Mouse (Mus musculus) leukemia stem cell, adult 10-12 weeks (primary cell): ENCODE results near the gene Khnyn. TPM values are rescaled to one million over a fixed set of nuclear protein-coding genes. Genes with fewer than 3 reads are reported as not detected.

Experiments
- polyA plus RNA-seq: library from polyadenylated mRNA; stranded (reverse); fragments of >175 nt; gene quantifications from 2 replicates; pipeline ENCODE4 v1.2.3, GENCODE M21; 2012; ENCODE audit warnings: low replicate concordance

Gene Khnyn
- 8.0 and 11.3 TPM in 2 replicates for polyA plus RNA-seq

DNA sequence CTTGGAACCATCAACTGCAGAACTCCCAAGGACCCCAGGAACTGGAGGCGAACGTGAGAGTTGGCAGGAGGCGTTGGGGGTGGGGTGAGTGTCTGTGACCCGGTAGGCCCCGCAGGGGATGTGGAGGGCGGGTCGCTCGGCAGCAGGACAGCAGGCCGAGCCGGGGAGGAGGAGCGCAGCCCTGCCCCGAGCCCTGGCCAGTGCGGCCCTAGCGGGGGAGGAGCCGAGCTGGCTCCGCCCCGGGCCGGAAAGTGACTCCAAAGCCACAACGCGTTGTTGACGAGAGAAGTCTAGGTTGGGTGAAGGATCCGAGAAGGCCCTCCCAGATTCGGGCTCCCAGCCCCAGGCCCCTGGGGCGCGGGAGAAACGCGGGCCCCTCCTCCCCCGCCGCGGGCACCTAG lies at the start of gene Khnyn:
Gene Khnyn (plus strand): TSS at position 235 of the 401 bp plus-strand sequence.

DNA sequence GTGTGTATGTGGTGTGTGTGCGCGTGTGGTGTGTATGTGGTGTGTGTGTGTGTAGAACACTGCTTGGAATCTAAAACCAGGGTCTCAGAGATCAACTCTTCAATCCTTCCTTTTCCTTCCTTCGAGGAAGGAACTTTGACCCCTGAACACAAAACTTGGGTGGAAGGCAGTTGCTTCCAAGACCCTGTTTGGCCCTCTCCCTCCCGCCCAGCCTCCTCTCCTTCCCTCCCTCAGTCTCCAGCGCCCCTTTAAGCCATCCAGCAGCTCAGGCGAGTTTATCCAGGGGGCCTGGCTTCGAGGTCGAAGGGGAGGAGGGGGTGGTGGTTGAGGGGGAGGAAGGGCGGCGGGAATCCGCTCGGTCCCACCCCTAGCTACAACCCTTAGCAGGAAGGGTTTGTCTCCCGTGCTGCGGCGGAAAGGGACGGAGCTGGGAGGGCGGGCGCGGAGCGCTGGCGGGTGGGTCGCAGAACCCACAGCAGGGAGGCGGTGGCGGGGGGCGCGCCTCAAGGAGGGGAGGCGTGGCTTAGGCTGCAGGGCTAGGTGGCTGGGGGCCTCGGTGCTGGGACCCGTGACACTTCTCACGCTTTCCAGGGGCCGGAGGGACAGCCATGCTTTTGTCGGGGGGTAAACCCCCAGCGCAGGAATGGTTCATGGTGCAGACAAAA lies 31.0 kb upstream of the Khnyn start, which contains the start of gene Nynrin:
Gene Nynrin (plus strand): TSS at position 390 of the 665 bp plus-strand sequence.

DNA sequence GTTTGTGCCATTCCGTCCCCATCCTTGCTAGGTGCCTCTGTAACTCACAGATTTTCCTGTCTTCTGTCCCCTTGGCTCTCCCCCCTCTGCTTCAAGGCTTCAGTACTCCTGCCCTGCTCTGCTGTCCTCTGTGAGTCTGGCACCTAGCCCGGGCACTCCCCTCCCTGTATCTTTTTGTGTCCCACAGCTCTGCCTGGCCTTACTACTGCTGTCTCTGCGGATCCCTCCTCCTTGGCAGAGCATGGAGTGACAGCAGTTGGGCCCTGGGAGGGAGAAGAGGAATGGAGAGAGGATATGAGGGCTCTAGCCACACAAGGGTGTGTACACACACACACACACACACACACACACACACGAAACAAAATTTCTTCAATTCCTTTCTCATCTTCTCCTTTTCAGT lies 581 bp upstream of the Khnyn start, which contains the start of gene Cbln3:
Gene Cbln3 (minus strand): TSS at position 227 of the 400 bp plus-strand sequence.

DNA sequence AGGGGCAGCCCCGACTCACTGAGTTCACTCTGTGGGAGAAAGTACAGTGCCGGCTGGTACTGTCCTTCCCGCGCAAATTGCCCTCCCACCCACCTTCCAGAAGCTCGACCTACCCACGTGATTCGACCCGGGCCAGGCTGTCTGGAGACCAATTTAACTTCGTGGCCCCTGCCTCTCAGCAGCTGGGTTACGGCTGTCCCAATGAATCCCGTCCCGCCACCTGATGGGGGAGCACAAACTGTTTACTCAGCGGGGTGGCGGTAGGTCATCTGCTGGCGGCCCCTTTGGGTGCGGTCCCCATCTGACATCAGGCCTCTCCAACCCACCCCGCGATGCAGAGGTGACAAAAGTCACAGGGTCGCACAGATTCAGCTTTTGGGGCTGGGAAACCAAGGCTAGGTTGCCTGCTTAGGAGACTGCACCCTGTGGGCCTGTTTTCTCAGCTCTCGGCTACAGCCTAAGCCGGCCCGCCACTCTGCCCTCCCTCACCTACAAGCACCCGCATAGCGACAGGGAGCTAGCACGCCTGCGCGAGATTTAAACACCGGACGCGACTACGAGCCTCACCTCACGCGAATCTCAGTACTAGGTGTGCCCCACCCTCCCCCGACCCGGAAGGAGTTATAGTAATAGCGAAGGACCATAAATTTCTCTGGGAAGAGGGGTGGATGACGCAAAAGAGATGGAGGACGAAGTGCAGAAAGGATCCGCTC lies 15.1 kb downstream of the Khnyn start, which contains the start of gene Sdr39u1:
Gene Sdr39u1 (minus strand): TSS at position 593 of the 713 bp plus-strand sequence.

DNA sequence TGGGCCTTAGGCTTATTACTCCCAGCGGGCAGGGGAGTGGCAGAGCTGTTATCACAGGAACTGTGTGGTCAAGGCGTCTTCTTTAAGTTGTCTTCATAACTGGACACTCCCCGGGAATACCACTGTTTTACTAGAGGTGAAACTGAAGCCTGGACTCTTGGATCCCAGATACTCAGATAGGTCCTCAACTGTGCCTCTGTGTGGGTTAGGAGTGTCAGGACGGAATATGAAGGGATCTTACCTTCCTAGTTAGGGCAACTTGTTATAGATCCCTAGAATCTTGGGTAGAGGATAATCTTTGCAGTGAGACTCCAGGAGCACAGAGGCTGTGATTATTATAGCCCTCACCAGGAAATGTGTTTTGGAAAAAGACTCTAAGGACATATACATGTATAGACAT lies 59.8 kb downstream of the Khnyn start, which contains the start of gene Cma1:
Gene Cma1 (minus strand): TSS at position 101 of the 400 bp plus-strand sequence.

Other genes with a start within 250 kb of the Khnyn start
- 18.3 and 108 TPM in 2 replicates for gene Ipo4, start 249.0 kb upstream of the Khnyn start, polyA plus RNA-seq
- gene Gm49378, start 247.1 kb upstream of the Khnyn start, polyA plus RNA-seq: 18.9 TPM in 1 of 2 replicates, not detected in the other
- 20.7 and 31.5 TPM in 2 replicates for gene Tm9sf1, start 241.1 kb upstream of the Khnyn start, polyA plus RNA-seq
- gene Tssk4, start 234.8 kb upstream of the Khnyn start, polyA plus RNA-seq: 0.41 TPM in 1 of 2 replicates, not detected in the other
- gene Mdp1, start 224.4 kb upstream of the Khnyn start, polyA plus RNA-seq: 11.3 and 12.5 TPM in 2 replicates
- gene Gmpr2, start 213.0 kb upstream of the Khnyn start, polyA plus RNA-seq: 3.1 and 25.0 TPM in 2 replicates
- 32.6 and 33.7 TPM in 2 replicates for gene Nedd8, start 212.8 kb upstream of the Khnyn start, polyA plus RNA-seq
- gene Tinf2, start 203.1 kb upstream of the Khnyn start, polyA plus RNA-seq: 49.1 and 49.7 TPM in 2 replicates
- 4.5 and 11.0 TPM in 2 replicates for gene Tgm1, start 171.0 kb upstream of the Khnyn start, polyA plus RNA-seq
- 8.7 and 22.8 TPM in 2 replicates for gene Rabggta, start 162.7 kb upstream of the Khnyn start, polyA plus RNA-seq
- 4.0 and 4.2 TPM in 2 replicates for gene Dhrs1, start 139.3 kb upstream of the Khnyn start, polyA plus RNA-seq
- gene Nop9, start 139.3 kb upstream of the Khnyn start, polyA plus RNA-seq: 57.8 and 83.1 TPM in 2 replicates
- gene Cideb, start 126.5 kb upstream of the Khnyn start, polyA plus RNA-seq: not detected in 2 replicates
- gene Ltb4r2, start 123.5 kb upstream of the Khnyn start, polyA plus RNA-seq: 0.20 TPM in 1 of 2 replicates, not detected in the other
- 1.1 and 3.8 TPM in 2 replicates for gene Ltb4r1, start 119.0 kb upstream of the Khnyn start, polyA plus RNA-seq
- gene Adcy4, start 100.9 kb upstream of the Khnyn start, polyA plus RNA-seq: 1.5 and 1.8 TPM in 2 replicates
- gene Ripk3, start 96.1 kb upstream of the Khnyn start, polyA plus RNA-seq: 54.1 and 55.8 TPM in 2 replicates
- 0.20 and 0.88 TPM in 2 replicates for gene Nfatc4, start 61.8 kb upstream of the Khnyn start, polyA plus RNA-seq
- gene Nynrin, start 30.9 kb upstream of the Khnyn start, polyA plus RNA-seq: 0.07 and 0.18 TPM in 2 replicates
- not detected in 2 replicates for gene Cbln3, start 555 bp upstream of the Khnyn start, polyA plus RNA-seq
- 7.5 and 10.8 TPM in 2 replicates for gene Sdr39u1, start 15.3 kb downstream of the Khnyn start, polyA plus RNA-seq
- 0.23 and 0.34 TPM in 2 replicates for gene Cma1, start 59.7 kb downstream of the Khnyn start, polyA plus RNA-seq
- gene Cma2, start 66.0 kb downstream of the Khnyn start, polyA plus RNA-seq: not detected in 2 replicates
- gene Mcpt1, start 133.0 kb downstream of the Khnyn start, polyA plus RNA-seq: 0.35 TPM in 1 of 2 replicates, not detected in the other
- not detected in 2 replicates for gene Mcpt9, start 145.5 kb downstream of the Khnyn start, polyA plus RNA-seq
- gene Mcpt2, start 157.1 kb downstream of the Khnyn start, polyA plus RNA-seq: not detected in 2 replicates
- gene Mcpt4, start 177.4 kb downstream of the Khnyn start, polyA plus RNA-seq: 0.75 TPM in 1 of 2 replicates, not detected in the other
- gene Mcpt8, start 200.3 kb downstream of the Khnyn start, polyA plus RNA-seq: 0.30 and 0.51 TPM in 2 replicates
- 0.55 and 0.97 TPM in 2 replicates for gene Ctsg, start 217.6 kb downstream of the Khnyn start, polyA plus RNA-seq
- not detected in 2 replicates for gene Gzme, start 235.7 kb downstream of the Khnyn start, polyA plus RNA-seq
- gene Gzmd, start 247.7 kb downstream of the Khnyn start, polyA plus RNA-seq: not detected in 2 replicates